Mouse (Mus musculus) MEL (cell line): ENCODE measurements around the gene Cyp2d11.

Source experiments
- CHD2 ChIP-seq: IDR thresholded peaks from 2 replicates; pipeline ENCODE4 v1.6.1; 2011; ENCODE audit warnings: low read length, improper control_type of control experiment
- CTCF ChIP-seq, 3 experiments: IDR thresholded peaks in 2 of 3; conservative IDR thresholded peaks in 1 of 3; 2 replicates each; pipeline ENCODE4 v1.5.1; 2011 to 2012; ENCODE audit warnings: low read length in 3 of 3, low read depth in 2 of 3, mild to moderate bottlenecking in 2 of 3, improper control_type of control experiment in 1 of 3, inconsistent platforms in 1 of 3, mixed read lengths in 1 of 3, moderate library complexity in 1 of 3; ENCODE audit not compliant: control insufficient read depth in 1 of 3, insufficient read depth in 1 of 3, poor library complexity in 1 of 3, severe bottlenecking in 1 of 3
- EP300 ChIP-seq, 2 experiments: IDR thresholded peaks; 2 replicates each; pipeline ENCODE4 v1.6.1; 2011; ENCODE audit warnings: improper control_type of control experiment in 2 of 2, low read length in 2 of 2, low read depth in 1 of 2, mild to moderate bottlenecking in 1 of 2
- GABPA ChIP-seq: IDR thresholded peaks from 2 replicates; pipeline ENCODE4 v1.6.1; 2012; ENCODE audit warnings: low read depth, mild to moderate bottlenecking, inconsistent platforms, low read length, improper control_type of control experiment, moderate library complexity
- KAT2A ChIP-seq: conservative IDR thresholded peaks from 2 replicates; pipeline ENCODE4 v1.6.1; 2012; ENCODE audit warnings: low read depth, low read length, improper control_type of control experiment, inconsistent platforms
- MAX ChIP-seq: IDR thresholded peaks from 2 replicates; pipeline ENCODE4 v1.6.1; 2011; ENCODE audit warnings: low read length, improper control_type of control experiment
- MYC ChIP-seq: IDR thresholded peaks from 2 replicates; pipeline ENCODE4 v1.6.1; 2011; ENCODE audit warnings: low read depth, mild to moderate bottlenecking, low read length, improper control_type of control experiment, moderate library complexity
- POLR2A ChIP-seq, 2 experiments: IDR thresholded peaks; 2 replicates each; pipeline ENCODE4 v1.6.1; 2011 to 2012; ENCODE audit warnings: low read length in 2 of 2, mild to moderate bottlenecking in 2 of 2, control low read depth in 1 of 2, improper control_type of control experiment in 1 of 2, low read depth in 1 of 2, moderate library complexity in 1 of 2; ENCODE audit not compliant: control insufficient read depth in 1 of 2, insufficient read depth in 1 of 2, poor library complexity in 1 of 2
- POLR2AphosphoS5 ChIP-seq: IDR thresholded peaks from 2 replicates; pipeline ENCODE4 v1.6.1; 2012; ENCODE audit warnings: low read depth, borderline replicate concordance, mild to moderate bottlenecking, inconsistent platforms, low read length, moderate library complexity, mixed read lengths
- RCOR1 ChIP-seq: IDR thresholded peaks from 2 replicates; pipeline ENCODE4 v1.6.1; 2012; ENCODE audit warnings: low read depth, mild to moderate bottlenecking, inconsistent platforms, low read length, improper control_type of control experiment
- TAL1 ChIP-seq: IDR thresholded peaks from 2 replicates; pipeline ENCODE4 v1.6.1; 2012; ENCODE audit warnings: mild to moderate bottlenecking, inconsistent platforms, low read length, moderate library complexity, mixed read lengths
- ZKSCAN1 ChIP-seq: IDR thresholded peaks from 2 replicates; pipeline ENCODE4 v1.6.1; 2012; ENCODE audit warnings: low read depth, mild to moderate bottlenecking, inconsistent platforms, low read length, improper control_type of control experiment, moderate library complexity

DNA sequence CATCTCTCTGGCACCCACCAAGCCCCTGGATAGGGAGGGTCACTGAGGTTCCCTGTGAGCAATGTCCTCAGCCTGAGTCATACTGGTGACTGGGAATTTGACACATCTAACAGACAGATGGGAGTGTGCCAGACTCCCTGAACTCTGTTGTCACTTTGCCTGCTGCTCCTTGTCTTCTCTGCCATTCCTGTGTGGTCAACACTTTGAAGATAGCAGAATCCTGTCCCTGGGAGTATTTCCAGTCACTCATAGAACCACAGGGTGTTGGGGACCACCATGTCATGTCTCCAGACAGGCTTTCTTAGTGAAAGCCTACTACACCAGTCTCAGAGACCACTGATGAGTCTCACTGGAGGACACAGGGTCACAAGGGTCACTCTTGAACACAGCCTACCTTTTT, 8.3 kb upstream of the Cyp2d11 start:
- no peak for TF ChIP-seq MAX
- no peak for TF ChIP-seq POLR2A (IDR thresholded peaks at IDR 0.05; ENCODE audit: control insufficient read depth in 1 of 2, insufficient read depth in 1 of 2, low read depth in 1 of 2, low read length in 2 of 2, poor library complexity in 1 of 2)
- TF ChIP-seq KAT2A = no peak
- TF ChIP-seq TAL1 = no peak
- no peak for TF ChIP-seq ZKSCAN1
- no peak for TF ChIP-seq POLR2AphosphoS5
- TF ChIP-seq RCOR1 = no peak
- no peak for TF ChIP-seq GABPA
- no peak for TF ChIP-seq CTCF (IDR thresholded peaks at IDR 0.05 in 2 of 3, conservative IDR thresholded peaks at IDR 0.05 in 1 of 3; ENCODE audit: control insufficient read depth in 1 of 3, insufficient read depth in 1 of 3, low read depth in 2 of 3, low read length in 3 of 3, poor library complexity in 1 of 3, severe bottlenecking in 1 of 3)
- no peak for TF ChIP-seq EP300 (IDR thresholded peaks at IDR 0.05; ENCODE audit: low read depth in 1 of 2, low read length in 2 of 2)
- no peak for TF ChIP-seq CHD2
- no peak for TF ChIP-seq MYC
